Mouse (Mus musculus): ENCODE measurements around the gene Iah1. TPM values are rescaled to one million over a fixed set of nuclear protein-coding genes. Genes with fewer than 3 reads are reported as not detected.

Gene Iah1
- 46.7 and 48.7 TPM in 2 replicates for polyA plus RNA-seq (2014; fragmentation: Nextera tagmentation; extraction: Ambion mirVana)

DNA sequence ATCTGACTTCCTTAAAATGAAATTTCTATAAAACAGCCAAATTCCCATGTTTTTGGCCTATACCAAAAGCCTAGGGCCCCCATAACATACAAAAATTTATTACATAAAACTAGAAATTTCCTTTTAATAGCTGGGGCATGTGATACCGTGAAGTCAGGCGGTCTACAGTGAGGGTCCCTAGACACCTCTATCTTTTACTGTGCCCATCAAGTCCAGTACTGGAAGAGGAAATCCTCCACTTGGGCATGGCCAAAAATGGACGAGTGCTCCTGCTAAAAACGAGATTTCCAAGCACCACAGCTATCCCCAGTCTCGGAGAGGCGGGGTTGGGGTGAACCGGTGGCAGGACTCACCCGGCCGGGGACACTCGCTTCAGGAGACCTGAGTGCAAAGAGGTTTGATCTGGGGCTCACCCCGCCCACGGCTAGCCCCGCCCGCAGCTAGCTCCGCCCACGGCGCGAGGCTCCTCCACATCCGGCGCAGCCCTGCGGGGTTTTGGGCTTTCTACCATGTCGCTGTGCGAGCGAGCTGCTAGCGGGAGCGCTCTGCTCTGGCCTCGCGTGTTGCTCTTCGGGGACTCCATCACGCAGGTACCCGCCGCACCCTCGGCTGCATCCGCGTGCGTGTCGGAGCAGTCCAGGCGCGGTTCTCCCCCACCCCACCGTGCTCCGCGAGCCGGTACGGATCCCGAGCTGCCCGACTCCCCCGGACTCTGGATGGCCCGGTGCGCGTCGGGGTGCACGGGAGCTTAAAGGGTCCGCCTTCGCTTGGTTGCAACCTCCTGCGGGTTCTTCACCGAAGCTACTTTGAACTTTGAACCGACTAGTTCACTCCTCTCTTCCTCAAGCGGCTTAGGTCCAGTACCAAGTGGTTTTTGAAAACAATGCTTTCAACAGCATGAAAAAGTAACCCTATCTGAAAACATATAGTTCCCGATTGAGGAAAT is at the start of gene Iah1:
TSS of gene Iah1 (plus strand) at position 467 of the 946 bp plus-strand sequence.
- no peaks in the 10 kb centered on the region for H3K27me3 ChIP-seq (ENCODE audit: control insufficient read depth, insufficient read depth, low read length)
- no peaks in the 10 kb centered on the region for H3K9me3 ChIP-seq (ENCODE audit: control insufficient read depth, low read length)
- peak; percentile 86 for ATAC-seq (ENCODE audit: insufficient number of reproducible peaks, insufficient read depth, low FRiP score, low read depth)
- peak within 1 kb of the TSS; percentile 51 to 54; a peak in 2 of 4 replicates for H3K27ac ChIP-seq (replicated peaks in 1 of 2; ENCODE audit: control insufficient read depth in 1 of 2, insufficient read depth in 1 of 2, low read depth in 2 of 2, low read length in 2 of 2)
- no peaks in the 10 kb centered on the region for H3K4me1 ChIP-seq (ENCODE audit: control insufficient read depth in 2 of 2, insufficient read depth in 2 of 2, low read length in 2 of 2)
- peak within 1 kb of the TSS; percentile 72 to 78 for H3K4me3 ChIP-seq (ENCODE audit: control insufficient read depth in 1 of 2, insufficient read depth in 1 of 2, low read depth in 1 of 2, low read length in 2 of 2)
- H3K9ac ChIP-seq (ENCODE audit: low read length) = peak within 1 kb of the TSS; percentile 79
- H3K4me2 ChIP-seq (ENCODE audit: low read length) = peak within 1 kb of the TSS; percentile 76
- 2% methylated on average over 59 of the region's 59 CpGs for WGBS
- peaks cover 62% of the 10 kb centered on the region for H3K36me3 ChIP-seq (ENCODE audit: control insufficient read depth, insufficient read depth, low read length)

DNA sequence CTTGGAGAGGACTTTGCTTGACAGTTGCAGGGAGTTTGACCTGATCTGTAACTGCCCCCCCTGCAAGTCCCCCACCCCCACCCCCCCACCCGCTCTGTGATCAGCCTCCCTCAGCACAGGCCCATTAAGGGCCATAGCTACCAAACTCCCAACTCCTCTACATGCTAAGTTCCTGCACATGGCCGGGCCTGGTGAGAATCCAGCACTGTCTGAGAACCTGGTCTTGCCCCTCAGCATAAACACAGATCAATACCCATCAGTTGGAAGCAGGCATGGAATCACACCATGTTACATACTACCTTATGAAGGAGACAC is 49.4 kb upstream of the Iah1 start:
- no peaks in the 10 kb centered on the region for H3K27me3 ChIP-seq (ENCODE audit: control insufficient read depth, insufficient read depth, low read length)
- no peak overlapping the region for H3K27ac ChIP-seq (replicated peaks in 1 of 2; ENCODE audit: control insufficient read depth in 1 of 2, insufficient read depth in 1 of 2, low read depth in 2 of 2, low read length in 2 of 2)
- H3K4me1 ChIP-seq (ENCODE audit: control insufficient read depth in 2 of 2, insufficient read depth in 2 of 2, low read length in 2 of 2) = peaks cover 0 to 5% of the 10 kb centered on the region in 2 experiments; a peak in 2 of 4 replicates
- H3K9me3 ChIP-seq (ENCODE audit: control insufficient read depth, low read length) = no peaks in the 10 kb centered on the region
- peaks cover 68% of the 10 kb centered on the region for H3K36me3 ChIP-seq (ENCODE audit: control insufficient read depth, insufficient read depth, low read length)
- no peak for ATAC-seq (ENCODE audit: insufficient number of reproducible peaks, insufficient read depth, low FRiP score, low read depth)
- H3K9ac ChIP-seq (ENCODE audit: low read length) = no peak overlapping the region
- no peak overlapping the region for H3K4me2 ChIP-seq (ENCODE audit: low read length)
- 70% methylated on average over 2 of the region's 2 CpGs for WGBS
- no peak overlapping the region for H3K4me3 ChIP-seq (ENCODE audit: control insufficient read depth in 1 of 2, insufficient read depth in 1 of 2, low read depth in 1 of 2, low read length in 2 of 2)

DNA sequence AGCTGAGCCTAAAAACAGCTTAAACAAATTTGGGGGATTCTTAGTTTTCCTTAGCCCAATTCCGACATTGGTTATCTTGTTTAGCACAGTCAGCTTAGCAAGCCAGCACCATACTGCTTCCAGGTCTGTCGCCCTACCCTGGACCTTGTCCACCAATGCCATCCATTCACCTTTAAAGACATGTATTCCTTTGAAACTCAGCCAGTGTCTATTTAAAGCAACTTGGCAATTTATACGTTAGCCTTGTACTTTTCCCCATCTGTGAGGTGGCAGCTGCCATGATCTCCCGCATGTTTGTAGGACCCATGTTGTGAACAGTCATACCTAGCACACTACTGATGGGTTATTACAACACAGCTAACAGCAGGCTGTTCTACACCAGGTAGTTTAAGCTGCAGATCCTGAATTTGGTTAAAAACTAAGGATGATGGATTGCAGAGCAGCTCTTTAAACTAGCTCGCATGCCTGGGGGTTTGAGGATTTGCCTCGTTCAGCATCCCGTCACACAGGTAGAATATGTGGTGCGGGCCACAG is 48.0 kb upstream of the Iah1 start:
- H3K9me3 ChIP-seq (ENCODE audit: control insufficient read depth, low read length) = no peaks in the 10 kb centered on the region
- ATAC-seq (ENCODE audit: insufficient number of reproducible peaks, insufficient read depth, low FRiP score, low read depth) = no peak
- H3K4me1 ChIP-seq (ENCODE audit: control insufficient read depth in 2 of 2, insufficient read depth in 2 of 2, low read length in 2 of 2) = peaks cover 0 to 5% of the 10 kb centered on the region in 2 experiments; a peak in 2 of 4 replicates
- H3K4me3 ChIP-seq (ENCODE audit: control insufficient read depth in 1 of 2, insufficient read depth in 1 of 2, low read depth in 1 of 2, low read length in 2 of 2) = no peak overlapping the region
- no peaks in the 10 kb centered on the region for H3K27me3 ChIP-seq (ENCODE audit: control insufficient read depth, insufficient read depth, low read length)
- no peak overlapping the region for H3K4me2 ChIP-seq (ENCODE audit: low read length)
- H3K27ac ChIP-seq (replicated peaks in 1 of 2; ENCODE audit: control insufficient read depth in 1 of 2, insufficient read depth in 1 of 2, low read depth in 2 of 2, low read length in 2 of 2) = no peak overlapping the region
- WGBS = 85% methylated on average over 8 of the region's 8 CpGs
- H3K9ac ChIP-seq (ENCODE audit: low read length) = no peak overlapping the region
- H3K36me3 ChIP-seq (ENCODE audit: control insufficient read depth, insufficient read depth, low read length) = peaks cover 72% of the 10 kb centered on the region

DNA sequence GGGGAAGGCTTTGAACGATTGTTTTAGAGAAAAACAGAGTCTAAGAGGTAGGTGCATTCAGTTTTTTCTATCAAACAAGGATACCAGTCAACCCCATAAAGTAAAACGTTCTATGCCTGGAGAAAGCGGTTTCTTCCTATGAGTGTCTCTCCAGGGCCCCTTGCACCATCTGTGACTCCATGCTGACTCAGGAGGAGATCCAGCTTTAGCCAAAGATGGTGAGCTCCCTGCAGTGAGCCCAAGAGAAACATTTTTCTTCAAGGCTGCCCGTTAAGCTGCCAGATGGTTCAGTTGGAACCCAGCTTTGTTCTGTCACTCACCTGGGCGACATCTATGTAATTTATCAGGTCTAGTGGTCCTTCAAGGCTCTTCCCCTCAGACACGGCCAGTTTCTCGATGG is 41.7 kb upstream of the Iah1 start:
- H3K4me3 ChIP-seq (ENCODE audit: control insufficient read depth in 1 of 2, insufficient read depth in 1 of 2, low read depth in 1 of 2, low read length in 2 of 2) = no peak overlapping the region
- no peaks in the 10 kb centered on the region for H3K4me1 ChIP-seq (ENCODE audit: control insufficient read depth in 2 of 2, insufficient read depth in 2 of 2, low read length in 2 of 2)
- no peaks in the 10 kb centered on the region for H3K9me3 ChIP-seq (ENCODE audit: control insufficient read depth, low read length)
- H3K27ac ChIP-seq (replicated peaks in 1 of 2; ENCODE audit: control insufficient read depth in 1 of 2, insufficient read depth in 1 of 2, low read depth in 2 of 2, low read length in 2 of 2) = no peak overlapping the region
- no peak overlapping the region for H3K9ac ChIP-seq (ENCODE audit: low read length)
- no peak overlapping the region for H3K4me2 ChIP-seq (ENCODE audit: low read length)
- 71% methylated on average over 7 of the region's 7 CpGs for WGBS
- ATAC-seq (ENCODE audit: insufficient number of reproducible peaks, insufficient read depth, low FRiP score, low read depth) = no peak
- no peaks in the 10 kb centered on the region for H3K27me3 ChIP-seq (ENCODE audit: control insufficient read depth, insufficient read depth, low read length)
- H3K36me3 ChIP-seq (ENCODE audit: control insufficient read depth, insufficient read depth, low read length) = peaks cover 68% of the 10 kb centered on the region

DNA sequence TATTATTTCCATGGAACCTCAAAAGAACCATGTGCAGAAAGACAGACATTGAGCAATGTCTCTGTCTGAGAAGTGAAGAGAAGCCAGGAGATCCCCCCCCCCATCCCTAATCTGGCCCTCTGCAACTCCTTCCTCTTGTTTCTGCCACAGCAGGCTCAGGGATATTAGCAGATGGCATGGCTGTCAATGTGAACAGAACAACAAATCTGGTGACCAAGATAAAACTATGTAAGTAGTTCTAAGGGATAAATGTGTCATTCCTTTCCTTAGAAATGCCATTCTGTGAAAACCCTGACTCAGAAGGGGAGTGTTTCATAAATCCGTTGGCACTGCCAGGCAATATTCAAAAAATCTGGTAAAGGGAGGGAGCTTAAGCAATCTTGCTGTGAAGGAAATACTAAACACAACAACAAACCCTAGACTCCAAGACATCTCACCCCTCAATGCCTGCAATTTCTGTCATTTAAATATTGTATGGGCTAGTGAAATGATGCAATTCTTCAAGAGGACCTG is 38.8 kb upstream of the Iah1 start:
- Histone ChIP-seq H3K27me3 (ENCODE audit: control insufficient read depth, insufficient read depth, low read length) (no peaks in the 10 kb centered on the region), H3K36me3 (ENCODE audit: control insufficient read depth, insufficient read depth, low read length) (peaks cover 38% of the 10 kb centered on the region), H3K9ac (ENCODE audit: low read length) (no peak overlapping the region), H3K27ac (replicated peaks in 1 of 2; ENCODE audit: control insufficient read depth in 1 of 2, insufficient read depth in 1 of 2, low read depth in 2 of 2, low read length in 2 of 2) (no peak overlapping the region), H3K4me1 (ENCODE audit: control insufficient read depth in 2 of 2, insufficient read depth in 2 of 2, low read length in 2 of 2) (no peaks in the 10 kb centered on the region), H3K9me3 (ENCODE audit: control insufficient read depth, low read length) (no peaks in the 10 kb centered on the region), H3K4me3 (ENCODE audit: control insufficient read depth in 1 of 2, insufficient read depth in 1 of 2, low read depth in 1 of 2, low read length in 2 of 2) (no peak overlapping the region), H3K4me2 (ENCODE audit: low read length) (no peak overlapping the region)
- WGBS = 82% methylated on average over 1 of the region's 1 CpGs
- no peak for ATAC-seq (ENCODE audit: insufficient number of reproducible peaks, insufficient read depth, low FRiP score, low read depth)

DNA sequence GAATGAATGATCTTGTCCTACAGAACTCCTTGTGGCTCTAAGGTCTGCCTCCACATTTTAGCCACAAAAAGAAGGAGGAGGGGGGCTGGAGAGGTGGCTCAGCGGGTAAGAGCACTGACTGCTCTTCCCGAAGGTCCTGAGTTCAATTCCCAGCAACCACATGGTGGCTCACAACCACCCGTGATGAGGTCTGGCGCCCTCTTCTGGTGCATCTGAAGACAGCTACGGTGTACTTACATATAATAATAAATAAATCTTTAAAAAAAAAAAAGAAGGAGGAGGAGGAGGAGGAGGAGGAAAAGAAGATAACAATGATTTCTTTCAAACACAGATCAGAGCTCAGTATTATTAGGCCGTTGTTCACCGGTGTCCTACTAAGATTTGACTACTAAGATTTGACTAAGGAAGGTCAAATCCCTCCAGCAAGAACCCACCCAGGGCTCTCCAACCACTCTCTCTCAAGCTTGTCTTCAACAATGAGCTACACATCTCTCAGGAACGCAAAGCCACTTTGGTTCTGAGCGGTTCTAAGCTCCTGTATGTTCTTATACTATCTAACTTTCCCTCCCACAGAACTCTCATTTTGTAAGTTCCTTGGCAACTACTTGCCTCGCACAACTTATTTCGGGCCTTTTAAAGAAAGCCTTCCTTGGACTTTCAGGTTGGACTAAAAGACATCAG is 31.3 kb upstream of the Iah1 start, which contains the start of gene Cpsf3:
TSS of gene Cpsf3 (plus strand) at position 631 of the 681 bp plus-strand sequence.
- peak within 1 kb of the TSS; percentile 93 for H3K4me3 ChIP-seq (ENCODE audit: control insufficient read depth in 1 of 2, insufficient read depth in 1 of 2, low read depth in 1 of 2, low read length in 2 of 2)
- peak within 1 kb of the TSS; percentile 94 for H3K4me2 ChIP-seq (ENCODE audit: low read length)
- H3K27ac ChIP-seq (replicated peaks in 1 of 2; ENCODE audit: control insufficient read depth in 1 of 2, insufficient read depth in 1 of 2, low read depth in 2 of 2, low read length in 2 of 2) = peak within 1 kb of the TSS; percentile 86 to 90
- no peak for ATAC-seq (ENCODE audit: insufficient number of reproducible peaks, insufficient read depth, low FRiP score, low read depth)
- peaks cover 3% of the 10 kb centered on the region for H3K36me3 ChIP-seq (ENCODE audit: control insufficient read depth, insufficient read depth, low read length)
- WGBS = 48% methylated on average over 11 of the region's 11 CpGs
- peak within 1 kb of the TSS; percentile 97 for H3K9ac ChIP-seq (ENCODE audit: low read length)
- H3K27me3 ChIP-seq (ENCODE audit: control insufficient read depth, insufficient read depth, low read length) = no peaks in the 10 kb centered on the region
- H3K4me1 ChIP-seq (ENCODE audit: control insufficient read depth in 2 of 2, insufficient read depth in 2 of 2, low read length in 2 of 2) = peaks cover 8 to 18% of the 10 kb centered on the region in 2 experiments
- H3K9me3 ChIP-seq (ENCODE audit: control insufficient read depth, low read length) = no peaks in the 10 kb centered on the region

DNA sequence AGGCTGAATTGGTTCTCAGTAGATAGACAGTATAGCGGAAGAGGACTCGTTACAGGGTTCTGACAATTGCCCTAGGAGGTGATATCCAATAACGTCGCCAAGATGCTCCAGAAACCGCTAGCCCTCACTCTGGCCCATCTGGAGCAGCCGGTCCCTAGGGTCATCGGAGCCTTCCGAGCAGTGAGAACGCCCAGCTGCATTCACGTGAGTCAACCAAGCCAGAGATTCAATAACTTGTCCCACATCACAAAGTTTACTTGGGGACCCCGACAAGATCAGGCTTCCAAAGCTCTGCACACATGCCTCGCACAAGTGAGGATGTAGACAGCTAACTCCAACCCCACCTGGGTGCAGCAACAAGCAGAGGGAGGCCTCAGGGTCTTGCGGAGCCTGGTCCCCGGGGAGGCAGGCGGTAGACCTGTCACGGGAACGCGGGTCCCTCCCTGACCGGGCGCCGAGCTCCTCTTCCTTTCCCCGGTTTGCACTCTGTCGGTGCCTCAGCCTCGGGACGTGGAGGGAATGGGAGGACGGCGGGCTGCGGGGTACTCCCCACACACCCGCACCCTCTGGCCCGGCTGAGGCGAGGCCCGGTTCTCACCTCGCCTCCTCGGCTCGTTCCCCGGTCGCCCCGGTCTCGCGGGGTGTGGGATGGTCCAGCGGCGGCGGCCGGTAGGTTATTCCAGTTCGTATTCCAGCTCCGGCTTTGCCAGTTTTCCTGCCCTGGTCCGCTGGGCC is 30.5 kb upstream of the Iah1 start:
- ATAC-seq (ENCODE audit: insufficient number of reproducible peaks, insufficient read depth, low FRiP score, low read depth) = peak; percentile 73

More for the DNA sequence above, 30.5 kb upstream of the Iah1 start:
- Histone ChIP-seq H3K9me3 (ENCODE audit: control insufficient read depth, low read length) (no peaks in the 10 kb centered on the region), H3K4me1 (ENCODE audit: control insufficient read depth in 2 of 2, insufficient read depth in 2 of 2, low read length in 2 of 2) (peaks cover 8 to 18% of the 10 kb centered on the region in 2 experiments), H3K27ac (replicated peaks in 1 of 2; ENCODE audit: control insufficient read depth in 1 of 2, insufficient read depth in 1 of 2, low read depth in 2 of 2, low read length in 2 of 2) (peak overlapping the region; percentile 78 to 83), H3K27me3 (ENCODE audit: control insufficient read depth, insufficient read depth, low read length) (no peaks in the 10 kb centered on the region), H3K4me2 (ENCODE audit: low read length) (peak overlapping the region; percentile 94), H3K4me3 (ENCODE audit: control insufficient read depth in 1 of 2, insufficient read depth in 1 of 2, low read depth in 1 of 2, low read length in 2 of 2) (peak overlapping the region; percentile 93), H3K9ac (ENCODE audit: low read length) (peak overlapping the region; percentile 97), H3K36me3 (ENCODE audit: control insufficient read depth, insufficient read depth, low read length) (peaks cover 8% of the 10 kb centered on the region)
- 1% methylated on average over 45 of the region's 47 CpGs for WGBS

Data from heart, embryonic 14.5 days (tissue).